Mouse (Mus musculus): Measurements from ENCODE around the gene Peli2. TPM values are rescaled to one million over a fixed set of nuclear protein-coding genes. Genes with fewer than 3 reads are reported as not detected.

Gene Peli2
- polyA plus RNA-seq, 1 experiment: 125 TPM

DNA sequence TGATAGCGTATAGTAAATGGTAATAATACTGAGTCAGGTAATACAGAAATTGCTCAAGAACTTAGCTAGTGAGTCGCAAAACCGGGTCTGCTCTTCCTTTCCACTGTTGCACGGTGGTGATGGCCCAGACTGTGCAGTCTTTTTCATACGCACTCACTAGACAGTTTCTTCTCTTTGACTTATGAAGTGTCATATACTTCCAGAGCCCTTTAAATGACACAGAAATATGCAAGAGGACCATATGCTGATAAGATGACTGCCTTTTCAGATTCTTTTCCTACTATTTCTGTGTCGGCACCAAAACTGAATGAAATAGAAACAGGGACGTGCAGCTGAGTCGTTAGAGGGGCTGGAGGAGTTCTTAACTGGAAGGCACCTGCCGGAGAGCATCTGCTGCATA lies 102.1 kb downstream of the Peli2 start:
- TF ChIP-seq CTCF (IDR thresholded peaks at IDR 0.05; ENCODE audit: control insufficient read depth, insufficient read depth, insufficient replicate concordance, low read depth, low read length): no peak
- TF ChIP-seq POLR2A (IDR thresholded peaks at IDR 0.05; ENCODE audit: control insufficient read depth, low read depth, low read length): no peak
- Histone ChIP-seq H3K27ac (ENCODE audit: control insufficient read depth, insufficient read depth, low read depth, low read length) (no peak overlapping the region), H3K36me3 (ENCODE audit: control insufficient read depth, insufficient read depth, low read length) (no peaks in the 10 kb centered on the region), H3K4me1 (ENCODE audit: control insufficient read depth, insufficient read depth, low read length) (no peaks in the 10 kb centered on the region), H3K27me3 (ENCODE audit: control insufficient read depth, insufficient read depth, low read length) (no peaks in the 10 kb centered on the region), H3K4me3 (ENCODE audit: control insufficient read depth, low read depth, low read length) (no peak overlapping the region)

- Histone ChIP-seq H3K36me3 (ENCODE audit: control insufficient read depth, insufficient read depth, low read length) (no peaks in the 10 kb centered on the region), H3K27me3 (ENCODE audit: control insufficient read depth, insufficient read depth, low read length) (no peaks in the 10 kb centered on the region), H3K4me3 (ENCODE audit: control insufficient read depth, low read depth, low read length) (no peak overlapping the region), H3K27ac (ENCODE audit: control insufficient read depth, insufficient read depth, low read depth, low read length) (no peak overlapping the region), H3K4me1 (ENCODE audit: control insufficient read depth, insufficient read depth, low read length) (no peaks in the 10 kb centered on the region)
- no peak for TF ChIP-seq POLR2A (IDR thresholded peaks at IDR 0.05; ENCODE audit: control insufficient read depth, low read depth, low read length)
- no peak for TF ChIP-seq CTCF (IDR thresholded peaks at IDR 0.05; ENCODE audit: control insufficient read depth, insufficient read depth, insufficient replicate concordance, low read depth, low read length)
These were observed 103.6 kb downstream of the Peli2 start for GRCm38 (mm10) chr14:48224203-48224602.

- no peak for TF ChIP-seq POLR2A (IDR thresholded peaks at IDR 0.05; ENCODE audit: control insufficient read depth, low read depth, low read length)
- no peak for TF ChIP-seq CTCF (IDR thresholded peaks at IDR 0.05; ENCODE audit: control insufficient read depth, insufficient read depth, insufficient replicate concordance, low read depth, low read length)
These were observed 104.3 kb downstream of the Peli2 start for GRCm38 (mm10) chr14:48224861-48225300.

GRCm38 (mm10) chr14:48225810-48226446 lies 105.3 kb downstream of the Peli2 start:
- Histone ChIP-seq H3K36me3 (ENCODE audit: control insufficient read depth, insufficient read depth, low read length) (no peaks in the 10 kb centered on the region), H3K4me3 (ENCODE audit: control insufficient read depth, low read depth, low read length) (no peak overlapping the region), H3K27ac (ENCODE audit: control insufficient read depth, insufficient read depth, low read depth, low read length) (peak overlapping the region; percentile 24; the same call in 1 of the 2 replicates), H3K27me3 (ENCODE audit: control insufficient read depth, insufficient read depth, low read length) (no peaks in the 10 kb centered on the region), H3K4me1 (ENCODE audit: control insufficient read depth, insufficient read depth, low read length) (no peaks in the 10 kb centered on the region)
- TF ChIP-seq POLR2A (IDR thresholded peaks at IDR 0.05; ENCODE audit: control insufficient read depth, low read depth, low read length) (no peak), CTCF (IDR thresholded peaks at IDR 0.05; ENCODE audit: control insufficient read depth, insufficient read depth, insufficient replicate concordance, low read depth, low read length) (no peak)

More at GRCm38 (mm10) chr14:48224861-48225300, 104.3 kb downstream of the Peli2 start:
- Histone ChIP-seq H3K4me3 (ENCODE audit: control insufficient read depth, low read depth, low read length) (no peak overlapping the region), H3K27ac (ENCODE audit: control insufficient read depth, insufficient read depth, low read depth, low read length) (no peak overlapping the region), H3K27me3 (ENCODE audit: control insufficient read depth, insufficient read depth, low read length) (no peaks in the 10 kb centered on the region), H3K4me1 (ENCODE audit: control insufficient read depth, insufficient read depth, low read length) (no peaks in the 10 kb centered on the region), H3K36me3 (ENCODE audit: control insufficient read depth, insufficient read depth, low read length) (no peaks in the 10 kb centered on the region)

DNA sequence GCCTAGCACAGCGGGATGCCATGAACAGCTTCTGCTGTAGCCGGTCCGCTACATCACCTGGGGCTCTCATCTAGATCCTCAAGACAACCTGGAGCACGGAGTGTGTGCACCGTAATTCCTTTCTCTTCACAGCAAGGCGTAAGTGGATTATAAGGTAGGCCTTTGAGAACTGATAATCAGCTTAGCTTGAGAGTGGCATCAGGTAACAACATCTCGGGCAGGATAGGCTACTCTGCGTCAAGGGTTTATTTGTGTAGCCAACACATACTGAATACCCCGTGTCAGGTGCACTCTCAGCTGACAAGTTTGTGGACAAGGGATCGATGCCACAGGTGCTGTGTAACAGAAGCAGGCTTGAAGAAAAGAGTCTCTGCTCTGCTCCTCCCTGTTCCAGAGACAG lies 106.1 kb downstream of the Peli2 start:
- Histone ChIP-seq H3K27ac (ENCODE audit: control insufficient read depth, insufficient read depth, low read depth, low read length) (no peak overlapping the region), H3K4me3 (ENCODE audit: control insufficient read depth, low read depth, low read length) (no peak overlapping the region), H3K4me1 (ENCODE audit: control insufficient read depth, insufficient read depth, low read length) (no peaks in the 10 kb centered on the region), H3K27me3 (ENCODE audit: control insufficient read depth, insufficient read depth, low read length) (no peaks in the 10 kb centered on the region), H3K36me3 (ENCODE audit: control insufficient read depth, insufficient read depth, low read length) (no peaks in the 10 kb centered on the region)
- no peak for TF ChIP-seq CTCF (IDR thresholded peaks at IDR 0.05; ENCODE audit: control insufficient read depth, insufficient read depth, insufficient replicate concordance, low read depth, low read length)
- no peak for TF ChIP-seq POLR2A (IDR thresholded peaks at IDR 0.05; ENCODE audit: control insufficient read depth, low read depth, low read length)

- Histone ChIP-seq H3K4me3 (ENCODE audit: control insufficient read depth, low read depth, low read length) (no peak overlapping the region), H3K27me3 (ENCODE audit: control insufficient read depth, insufficient read depth, low read length) (no peaks in the 10 kb centered on the region)
These were observed 114.3 kb downstream of the Peli2 start for GRCm38 (mm10) chr14:48234785-48235519.

DNA sequence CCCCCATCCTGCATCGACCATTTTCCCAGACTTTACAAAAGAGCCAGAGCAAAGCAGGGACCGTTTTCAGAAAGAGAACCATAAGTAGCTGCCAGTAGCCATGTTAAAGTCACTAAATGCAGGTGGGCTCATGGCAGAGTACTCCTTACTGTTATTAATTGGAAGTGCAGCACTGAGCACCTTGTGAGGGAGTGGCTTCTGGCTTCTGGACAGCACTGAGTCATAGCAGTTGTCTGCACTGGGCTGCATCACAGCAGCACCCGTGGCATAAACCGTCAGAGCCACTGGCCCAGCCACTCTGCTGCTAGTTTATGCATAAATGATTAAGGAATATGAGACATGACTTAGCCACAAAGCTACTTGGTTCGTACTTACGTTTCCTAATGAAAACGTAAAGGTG lies 120.7 kb downstream of the Peli2 start:
- Histone ChIP-seq H3K36me3 (ENCODE audit: control insufficient read depth, insufficient read depth, low read length) (no peaks in the 10 kb centered on the region), H3K4me1 (ENCODE audit: control insufficient read depth, insufficient read depth, low read length) (no peaks in the 10 kb centered on the region), H3K27me3 (ENCODE audit: control insufficient read depth, insufficient read depth, low read length) (no peaks in the 10 kb centered on the region), H3K27ac (ENCODE audit: control insufficient read depth, insufficient read depth, low read depth, low read length) (no peak overlapping the region), H3K4me3 (ENCODE audit: control insufficient read depth, low read depth, low read length) (no peak overlapping the region)
- TF ChIP-seq CTCF (IDR thresholded peaks at IDR 0.05; ENCODE audit: control insufficient read depth, insufficient read depth, insufficient replicate concordance, low read depth, low read length) (no peak), POLR2A (IDR thresholded peaks at IDR 0.05; ENCODE audit: control insufficient read depth, low read depth, low read length) (no peak)

More at GRCm38 (mm10) chr14:48234785-48235519, 114.3 kb downstream of the Peli2 start:
- Histone ChIP-seq H3K27ac (ENCODE audit: control insufficient read depth, insufficient read depth, low read depth, low read length) (no peak overlapping the region), H3K36me3 (ENCODE audit: control insufficient read depth, insufficient read depth, low read length) (no peaks in the 10 kb centered on the region), H3K4me1 (ENCODE audit: control insufficient read depth, insufficient read depth, low read length) (no peaks in the 10 kb centered on the region)
- TF ChIP-seq CTCF (IDR thresholded peaks at IDR 0.05; ENCODE audit: control insufficient read depth, insufficient read depth, insufficient replicate concordance, low read depth, low read length) (no peak), POLR2A (IDR thresholded peaks at IDR 0.05; ENCODE audit: control insufficient read depth, low read depth, low read length) (no peak)

Measured in testis, adult 2 months (tissue).